Mouse (Mus musculus): ENCODE measurements around the gene Otulin. TPM values are rescaled to one million over a fixed set of nuclear protein-coding genes. Genes with fewer than 3 reads are reported as not detected.

Gene Otulin
- polyA plus RNA-seq, 1 experiment, result 23.7 TPM

GRCm38 (mm10) chr15:27641171-27641570, 10.7 kb upstream of the Otulin start:
- no peak for DNase-seq
- WGBS, result 39% methylated on average over 12 of the region's 12 CpGs
- Histone ChIP-seq H3K4me3 (replicated peaks; ENCODE audit: extremely low read depth, low read depth, low read length) (no peak overlapping the region), H3K4me1 (ENCODE audit: control insufficient read depth, insufficient read depth, low read length) (no peaks in the 10 kb centered on the region)
- TF ChIP-seq CTCF (IDR thresholded peaks at IDR 0.05; ENCODE audit: insufficient read depth, low read length), result no peak
- no peak for TF ChIP-seq POLR2A (IDR thresholded peaks at IDR 0.05; ENCODE audit: borderline replicate concordance, extremely low read depth, low read depth, low read length)

DNA sequence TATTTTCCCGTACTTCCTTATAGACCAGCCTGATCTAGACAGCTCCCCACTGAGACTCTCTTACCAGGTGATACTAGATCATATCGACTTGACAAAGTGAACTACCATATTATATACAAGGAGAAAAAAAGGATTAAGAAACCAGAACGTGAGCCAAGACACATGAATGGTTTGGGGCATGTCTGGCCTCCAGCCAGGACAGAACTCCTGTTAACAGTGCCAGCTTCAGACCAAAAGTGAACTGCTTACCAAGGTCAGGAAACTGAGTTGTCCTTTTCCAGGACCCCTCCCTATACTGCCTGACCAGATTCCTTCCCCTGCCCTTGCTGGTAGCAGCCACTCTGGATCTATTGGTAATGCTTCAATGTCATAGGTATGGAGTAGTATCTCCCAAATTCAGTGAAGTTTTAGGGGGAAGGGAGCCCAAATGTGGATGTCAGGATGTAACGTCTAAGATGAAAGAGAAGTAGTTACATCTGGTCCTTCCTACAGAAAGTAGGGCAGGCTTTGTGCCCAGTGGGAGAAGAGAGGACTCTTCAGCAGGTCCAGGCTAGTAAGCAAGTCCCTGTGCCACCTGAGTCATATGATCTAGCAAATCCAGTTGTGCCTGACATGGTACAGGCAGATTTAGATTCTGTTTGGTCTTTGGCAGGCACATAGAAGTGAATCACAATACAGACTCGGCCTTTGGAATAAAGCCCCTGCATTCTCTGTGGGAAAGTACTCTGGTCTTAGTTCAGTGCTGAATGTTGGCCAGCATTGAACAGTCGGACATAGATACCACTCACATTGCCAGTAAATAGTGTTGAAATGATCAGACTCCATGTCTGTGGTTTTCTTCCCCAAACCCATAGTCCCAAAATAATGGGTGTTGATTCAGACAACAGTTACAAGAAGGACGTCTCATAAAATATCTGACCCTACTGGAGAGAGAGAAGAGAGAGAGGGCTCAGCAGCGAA, 3.7 kb upstream of the Otulin start:
- DNase-seq, result no peak
- no peak overlapping the region for H3K4me3 ChIP-seq (replicated peaks; ENCODE audit: extremely low read depth, low read depth, low read length)
- WGBS, result 66% methylated on average over 8 of the region's 8 CpGs
- TF ChIP-seq POLR2A (IDR thresholded peaks at IDR 0.05; ENCODE audit: borderline replicate concordance, extremely low read depth, low read depth, low read length) (no peak), CTCF (IDR thresholded peaks at IDR 0.05; ENCODE audit: insufficient read depth, low read length) (no peak)
- H3K4me1 ChIP-seq (ENCODE audit: control insufficient read depth, insufficient read depth, low read length), result peaks cover 5% of the 10 kb centered on the region

DNA sequence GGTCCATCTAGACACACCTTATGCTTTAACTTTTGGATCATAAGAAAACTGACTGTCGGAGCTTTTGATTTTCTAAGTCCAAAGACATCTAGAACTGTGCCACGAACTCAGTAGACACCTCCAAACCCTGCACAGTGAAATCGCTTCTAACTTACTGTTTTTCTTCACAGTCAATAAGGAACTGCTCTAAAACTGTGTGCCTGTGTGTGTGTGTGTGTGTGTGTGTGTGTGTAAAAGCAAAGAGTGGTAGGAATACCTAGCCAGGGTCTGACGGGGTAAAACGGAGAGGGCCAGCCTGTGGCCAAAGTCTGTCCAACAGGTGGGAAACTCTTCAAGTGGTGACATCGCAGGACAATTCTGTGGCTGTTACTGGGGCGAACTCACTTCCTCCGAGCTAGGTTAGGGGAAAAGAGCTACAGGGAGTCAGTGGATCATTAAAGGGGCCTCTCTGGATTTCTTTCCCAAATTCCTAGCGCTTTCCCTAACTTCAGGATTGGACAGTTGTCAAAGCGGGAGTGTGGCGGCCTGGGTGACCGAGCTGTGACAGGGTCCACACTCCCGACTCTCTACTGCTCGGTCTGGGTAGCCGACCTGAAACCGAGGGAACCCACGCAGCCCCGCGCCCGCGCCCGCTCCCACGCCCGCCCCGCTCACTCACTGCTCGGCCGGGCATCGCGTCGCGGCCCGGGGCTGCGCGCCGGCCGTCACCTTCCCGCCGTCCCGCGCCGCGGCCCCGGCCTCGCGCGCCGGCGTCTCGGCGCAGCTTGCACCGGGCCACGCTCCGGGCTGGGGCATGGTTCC, 493 bp downstream of the Otulin start:
- WGBS, result 1% methylated on average over 53 of the region's 53 CpGs
- peaks cover 19% of the 10 kb centered on the region for H3K4me1 ChIP-seq (ENCODE audit: control insufficient read depth, insufficient read depth, low read length)
- TF ChIP-seq POLR2A (IDR thresholded peaks at IDR 0.05; ENCODE audit: borderline replicate concordance, extremely low read depth, low read depth, low read length) (no peak), CTCF (IDR thresholded peaks at IDR 0.05; ENCODE audit: insufficient read depth, low read length) (no peak)
- peak overlapping the region; percentile 82 for H3K4me3 ChIP-seq (replicated peaks; ENCODE audit: extremely low read depth, low read depth, low read length)
- DNase-seq, result peak; percentile 28

- Histone ChIP-seq H3K4me3 (replicated peaks; ENCODE audit: extremely low read depth, low read depth, low read length) (peak overlapping the region; percentile 27), H3K4me1 (ENCODE audit: control insufficient read depth, insufficient read depth, low read length) (peaks cover 22% of the 10 kb centered on the region)
- no peak for TF ChIP-seq POLR2A (IDR thresholded peaks at IDR 0.05; ENCODE audit: borderline replicate concordance, extremely low read depth, low read depth, low read length)
- DNase-seq, result no peak
- WGBS, result 60% methylated on average over 4 of the region's 4 CpGs
Observed at GRCm38 (mm10) chr15:27629046-27629445, 1.4 kb downstream of the Otulin start.

DNA sequence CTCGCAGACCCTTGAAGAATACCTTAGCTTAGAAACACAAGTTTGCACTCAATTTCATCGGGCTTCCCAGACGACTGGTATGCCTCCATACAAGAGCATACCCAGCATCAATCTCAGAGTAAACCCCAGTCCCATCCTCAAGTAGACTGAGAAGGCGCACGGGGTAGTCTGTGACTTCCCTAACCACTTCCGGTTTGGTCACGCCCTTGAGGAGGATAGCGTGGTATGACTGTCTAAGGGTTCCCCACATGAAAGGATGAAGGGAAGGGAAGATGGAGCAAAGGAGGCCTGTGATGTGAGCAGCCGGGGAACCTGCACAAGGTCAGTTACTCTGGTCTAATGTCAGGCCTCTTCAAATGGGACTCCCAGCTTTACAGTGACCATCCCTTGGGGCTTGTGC, 2.7 kb downstream of the Otulin start:
- TF ChIP-seq CTCF (IDR thresholded peaks at IDR 0.05; ENCODE audit: insufficient read depth, low read length) (no peak), POLR2A (IDR thresholded peaks at IDR 0.05; ENCODE audit: borderline replicate concordance, extremely low read depth, low read depth, low read length) (no peak)
- WGBS, result 66% methylated on average over 9 of the region's 9 CpGs
- Histone ChIP-seq H3K4me3 (replicated peaks; ENCODE audit: extremely low read depth, low read depth, low read length) (no peak overlapping the region), H3K4me1 (ENCODE audit: control insufficient read depth, insufficient read depth, low read length) (peaks cover 23% of the 10 kb centered on the region)
- no peak for DNase-seq

- no peak for DNase-seq
- WGBS, result 85% methylated on average over 1 of the region's 1 CpGs
- no peak for TF ChIP-seq POLR2A (IDR thresholded peaks at IDR 0.05; ENCODE audit: borderline replicate concordance, extremely low read depth, low read depth, low read length)
- TF ChIP-seq CTCF (IDR thresholded peaks at IDR 0.05; ENCODE audit: insufficient read depth, low read length), result no peak
- Histone ChIP-seq H3K4me3 (replicated peaks; ENCODE audit: extremely low read depth, low read depth, low read length) (no peak overlapping the region), H3K4me1 (ENCODE audit: control insufficient read depth, insufficient read depth, low read length) (peaks cover 24% of the 10 kb centered on the region)
Observed at GRCm38 (mm10) chr15:27626314-27626713, 4.2 kb downstream of the Otulin start.

DNA sequence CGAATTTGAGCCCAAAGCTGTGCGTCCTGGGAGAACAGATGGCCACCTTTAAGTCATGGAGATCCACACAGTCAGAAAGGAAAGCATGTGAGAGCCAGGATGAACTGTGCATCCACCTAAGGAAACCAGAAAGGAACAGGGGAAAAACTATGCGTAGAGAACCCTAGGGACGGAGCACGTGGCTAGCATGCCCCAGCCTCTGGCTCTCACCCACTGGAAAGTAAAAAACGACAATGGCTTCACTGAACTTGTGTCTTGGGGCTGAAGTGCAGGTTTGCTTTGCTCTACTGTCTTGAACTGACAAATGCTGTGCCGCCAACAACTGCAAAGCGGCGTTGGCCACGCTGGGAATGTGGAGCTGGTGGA, 4.6 kb downstream of the Otulin start:
- H3K4me3 ChIP-seq (replicated peaks; ENCODE audit: extremely low read depth, low read depth, low read length), result no peak overlapping the region
- no peak for DNase-seq
- H3K4me1 ChIP-seq (ENCODE audit: control insufficient read depth, insufficient read depth, low read length), result peaks cover 28% of the 10 kb centered on the region
- TF ChIP-seq CTCF (IDR thresholded peaks at IDR 0.05; ENCODE audit: insufficient read depth, low read length), result no peak
- no peak for TF ChIP-seq POLR2A (IDR thresholded peaks at IDR 0.05; ENCODE audit: borderline replicate concordance, extremely low read depth, low read depth, low read length)
- WGBS, result 70% methylated on average over 10 of the region's 10 CpGs

DNA sequence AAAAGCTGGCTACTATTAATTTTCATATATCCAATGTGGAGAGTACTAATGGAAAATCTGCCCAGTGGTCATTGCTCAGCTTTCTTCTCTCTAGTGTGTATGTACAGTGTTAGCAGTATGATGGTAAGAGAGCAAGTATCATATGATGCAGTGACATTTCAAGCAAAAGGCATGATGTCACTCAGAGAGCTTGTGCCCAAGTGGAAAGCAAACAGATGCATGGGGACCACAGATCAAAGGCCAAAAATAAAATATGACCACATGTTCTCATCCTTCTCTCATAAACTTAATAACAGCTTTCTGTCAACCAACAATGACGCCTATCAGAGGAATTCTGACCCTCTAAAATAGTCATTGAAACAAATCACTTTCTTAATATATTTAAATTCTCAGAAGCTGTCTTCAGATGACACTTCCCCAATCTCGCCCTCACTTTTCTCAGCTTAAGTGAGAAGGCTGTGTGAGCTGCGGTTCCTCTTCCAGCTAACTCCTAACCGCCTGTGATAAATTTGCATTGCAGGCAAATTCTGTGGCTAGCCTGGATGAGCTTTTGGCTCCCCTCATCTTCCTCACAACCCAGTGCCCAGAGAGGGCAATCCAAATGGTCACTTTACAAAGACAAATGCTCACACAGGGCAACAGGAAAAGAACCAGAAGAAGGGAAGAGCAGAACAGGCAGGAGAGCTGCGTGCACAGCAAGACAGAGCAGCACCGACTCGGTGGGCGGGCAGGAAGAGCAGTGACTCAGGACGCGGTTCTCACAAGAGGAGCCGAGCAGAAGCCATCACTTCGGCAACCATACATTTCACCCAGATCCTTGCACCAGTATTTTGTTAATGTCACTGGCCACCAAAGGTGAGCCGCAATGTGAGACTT, 5.2 kb downstream of the Otulin start:
- peaks cover 30% of the 10 kb centered on the region for H3K4me1 ChIP-seq (ENCODE audit: control insufficient read depth, insufficient read depth, low read length)
- WGBS, result 70% methylated on average over 13 of the region's 13 CpGs
- no peak for DNase-seq
- TF ChIP-seq POLR2A (IDR thresholded peaks at IDR 0.05; ENCODE audit: borderline replicate concordance, extremely low read depth, low read depth, low read length) (no peak), CTCF (IDR thresholded peaks at IDR 0.05; ENCODE audit: insufficient read depth, low read length) (no peak)
- H3K4me3 ChIP-seq (replicated peaks; ENCODE audit: extremely low read depth, low read depth, low read length), result no peak overlapping the region

GRCm38 (mm10) chr15:27623286-27623685, 7.2 kb downstream of the Otulin start:
- TF ChIP-seq POLR2A (IDR thresholded peaks at IDR 0.05; ENCODE audit: borderline replicate concordance, extremely low read depth, low read depth, low read length) (no peak), CTCF (IDR thresholded peaks at IDR 0.05; ENCODE audit: insufficient read depth, low read length) (no peak)
- H3K4me3 ChIP-seq (replicated peaks; ENCODE audit: extremely low read depth, low read depth, low read length), result no peak overlapping the region
- H3K4me1 ChIP-seq (ENCODE audit: control insufficient read depth, insufficient read depth, low read length), result peaks cover 28% of the 10 kb centered on the region
- no peak for DNase-seq
- 63% methylated on average over 6 of the region's 6 CpGs for WGBS

Data from lung, adult 2 months (tissue).